Mouse (Mus musculus): ENCODE measurements around the gene Ifi203. TPM values are rescaled to one million over a fixed set of nuclear protein-coding genes. Genes with fewer than 3 reads are reported as not detected.
"Not testable (repeated sequence)": the region's sequence is repeated elsewhere in the genome, so short reads cannot be mapped to it uniquely, and the experiment has no call there.

Ifi203 gene
- polyA plus RNA-seq, 1 experiment: 7.7 TPM

DNA sequence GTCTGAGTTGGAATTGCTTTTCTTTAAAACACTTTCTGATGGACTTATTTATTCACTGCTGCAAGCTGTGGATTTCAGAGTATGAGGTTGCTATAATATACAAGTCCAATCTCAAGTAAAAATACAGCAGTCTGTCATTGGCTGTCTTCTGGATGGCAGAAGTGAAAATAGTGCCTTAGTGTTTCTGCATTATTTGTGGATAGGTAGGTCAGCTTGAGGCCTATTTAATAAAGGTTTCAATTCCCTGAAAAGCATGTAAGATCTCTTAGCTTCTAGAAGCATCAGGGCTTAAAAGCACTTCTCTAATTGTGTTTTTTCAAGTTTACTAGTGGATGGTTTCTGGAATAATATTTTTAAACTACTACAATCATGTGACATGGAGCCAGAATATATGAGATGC is 52.7 kb downstream of the Ifi203 start:
- not testable (repeated sequence) for DNase-seq (ENCODE audit: low read depth)

DNA sequence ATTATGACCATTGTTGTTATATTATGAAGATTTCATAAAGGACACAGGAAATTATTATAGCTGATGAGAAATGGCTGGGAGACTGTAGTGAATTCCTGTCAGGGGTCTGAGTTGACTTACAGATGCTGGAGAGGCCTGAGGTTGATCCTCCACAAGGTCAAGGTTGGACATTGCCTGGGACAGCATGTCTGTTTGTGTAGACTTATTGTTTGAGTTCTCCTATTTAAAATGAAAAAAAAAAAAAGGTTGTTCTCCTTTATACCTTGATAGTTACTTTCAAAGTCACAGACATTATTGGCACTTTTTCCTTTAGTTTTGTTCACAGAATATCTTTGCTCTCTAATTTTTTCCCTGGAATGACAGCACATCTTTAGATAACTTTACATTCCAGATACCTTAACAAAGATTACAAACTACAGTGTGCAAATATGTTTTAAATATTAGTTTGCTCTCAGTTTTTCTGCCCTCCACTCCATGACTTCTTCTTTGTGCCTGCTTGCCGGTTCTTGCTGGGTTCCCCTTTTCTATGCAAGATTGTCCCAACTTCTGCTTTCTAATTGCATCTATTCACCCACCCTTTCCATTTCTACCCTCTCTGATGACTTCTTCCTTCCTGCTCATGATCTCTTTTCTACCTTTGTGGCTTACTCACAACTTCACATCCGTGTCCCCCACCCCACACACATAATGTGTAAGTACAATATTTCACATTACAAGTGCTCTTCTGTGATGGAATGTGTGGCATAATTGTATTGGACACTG is 55.3 kb downstream of the Ifi203 start:
- not testable (repeated sequence) for DNase-seq (ENCODE audit: low read depth)

DNA sequence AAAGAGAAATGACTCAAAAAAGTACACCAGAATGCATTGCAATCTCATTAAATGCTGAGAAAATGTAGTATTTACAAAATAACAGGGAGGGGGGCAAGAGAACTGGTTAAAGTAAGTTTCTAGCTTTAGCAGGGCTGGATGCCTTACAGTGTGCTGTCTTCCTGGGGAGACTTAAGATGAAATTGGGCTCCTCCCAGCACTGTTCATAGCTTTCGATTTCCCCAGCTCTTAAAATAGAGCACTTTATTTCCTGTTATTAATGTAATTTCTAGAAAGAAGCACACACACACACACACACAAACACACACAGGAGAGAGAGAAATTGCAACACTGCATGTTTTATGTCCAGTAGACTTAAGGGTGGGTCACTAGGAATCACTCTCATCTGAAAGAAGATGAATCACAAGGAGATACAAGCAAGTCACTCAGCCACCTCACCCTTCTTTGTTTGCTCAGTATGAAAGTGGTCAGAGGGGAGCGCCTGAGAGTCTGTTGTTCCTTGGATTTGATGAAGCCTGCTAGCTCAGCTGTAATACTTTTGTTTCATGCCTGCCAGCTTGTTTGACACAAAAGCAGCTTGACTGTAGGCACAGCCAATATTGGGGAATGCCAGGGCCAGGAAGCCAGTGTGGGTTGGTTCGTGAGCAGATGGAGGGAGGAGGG is 62.3 kb downstream of the Ifi203 start:
- DNase-seq (ENCODE audit: low read depth): not testable (repeated sequence)

DNA sequence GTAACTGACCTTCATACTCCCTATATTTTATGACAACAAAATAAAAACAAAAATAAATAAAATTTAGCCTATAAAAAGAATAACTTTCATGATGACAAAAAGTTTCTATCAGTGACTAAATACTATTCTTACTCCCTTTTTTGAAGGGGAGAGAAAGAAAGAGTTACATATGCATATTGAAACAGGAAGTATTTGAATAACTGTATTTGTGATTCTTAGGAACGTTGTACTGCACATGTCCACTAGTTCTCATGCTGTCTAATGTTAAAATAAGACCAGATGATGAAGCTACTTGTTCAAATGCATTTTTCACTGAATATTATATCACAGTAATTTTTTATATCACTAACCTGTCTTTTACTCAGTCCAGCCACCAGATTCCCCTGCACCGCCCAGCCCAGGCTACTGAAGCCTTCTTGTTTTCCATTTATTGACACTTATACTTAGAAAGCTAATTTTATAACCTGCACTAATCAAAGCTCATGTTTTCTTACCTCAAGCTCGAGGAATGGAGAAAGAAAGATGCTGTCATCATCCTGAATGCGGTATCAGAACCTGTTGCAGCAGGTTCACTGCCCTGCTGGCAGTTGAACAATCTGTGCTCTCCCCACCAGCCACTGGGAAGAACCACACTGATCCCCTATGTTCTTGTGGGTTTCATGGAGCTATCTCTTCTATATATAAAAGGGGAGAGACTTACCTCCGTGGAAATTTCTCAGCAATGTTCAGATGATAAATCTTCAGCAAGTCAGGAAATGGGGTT is 63.1 kb downstream of the Ifi203 start:
- not testable (repeated sequence) for DNase-seq (ENCODE audit: low read depth)

DNA sequence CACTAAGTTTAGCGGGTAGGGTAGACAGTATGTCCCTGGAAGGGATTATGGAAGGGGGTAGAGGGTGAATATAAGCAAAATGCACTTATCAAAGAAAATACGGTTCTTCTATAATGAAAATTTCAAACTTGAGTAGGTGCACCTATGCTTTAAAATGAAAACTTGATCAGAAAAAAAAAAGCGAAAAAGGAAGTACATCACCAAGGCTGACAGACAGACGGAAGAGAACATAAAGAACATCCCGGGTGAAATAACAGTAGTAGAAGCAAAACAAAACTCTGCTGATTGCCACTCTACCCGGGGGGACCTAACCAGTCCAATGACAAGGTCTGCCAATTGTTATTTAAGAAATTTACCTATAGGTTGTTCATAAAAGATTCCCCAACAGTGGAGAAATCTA is 64.2 kb downstream of the Ifi203 start:
- not testable (repeated sequence) for DNase-seq (ENCODE audit: low read depth)

DNA sequence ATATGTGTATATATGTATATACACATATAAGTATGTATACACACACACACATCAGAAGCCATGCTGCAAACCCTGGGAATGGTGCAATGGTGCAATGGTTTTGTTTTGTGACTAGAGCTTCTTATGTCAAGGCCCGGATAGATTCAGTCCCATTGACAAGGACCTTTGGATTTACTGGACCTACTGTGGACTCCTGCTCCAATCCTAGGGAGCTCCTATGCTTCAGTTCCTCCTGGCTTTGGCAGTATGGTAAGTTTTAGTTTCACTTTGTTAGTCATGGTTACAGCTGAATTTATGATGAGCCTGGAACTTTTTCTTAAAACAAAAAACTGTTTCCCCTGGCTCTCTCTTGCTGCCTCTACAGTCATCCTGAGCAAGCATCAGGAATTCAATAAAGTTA is 65.3 kb downstream of the Ifi203 start:
- not testable (repeated sequence) for DNase-seq (ENCODE audit: low read depth)

Other genes with a start within 250 kb of the Ifi203 start
- 11.6 and 12.2 TPM in 2 replicates for gene Ifi207, start 200.9 kb downstream of the Ifi203 start, polyA plus RNA-seq (2012; rRNA removed)
- 1.9 and 2.1 TPM in 2 replicates for gene Ifi204, start 175.7 kb downstream of the Ifi203 start, polyA plus RNA-seq (2012; rRNA removed)
- gene Ifi211, start 29.6 kb downstream of the Ifi203 start, polyA plus RNA-seq (2012; rRNA removed): 0.84 and 1.5 TPM in 2 replicates
- 2.8 and 2.9 TPM in 2 replicates for gene Mndal, start 181 bp downstream of the Ifi203 start, polyA plus RNA-seq (2012; rRNA removed)
- 0.34 TPM in 1 of 2 replicates, not detected in the other for gene Ifi202b, start 40.1 kb upstream of the Ifi203 start, polyA plus RNA-seq (2012; rRNA removed)
- gene Ifi205, start 89.1 kb upstream of the Ifi203 start, polyA plus RNA-seq (2012; rRNA removed): 2.8 and 2.9 TPM in 2 replicates
- gene Olfr433, start 98.0 kb upstream of the Ifi203 start, polyA plus RNA-seq (2012; rRNA removed): 0.08 and 0.27 TPM in 2 replicates
- 0.20 TPM in 1 of 2 replicates, not detected in the other for gene Olfr432, start 106.5 kb upstream of the Ifi203 start, polyA plus RNA-seq (2012; rRNA removed)
- gene Olfr430, start 123.9 kb upstream of the Ifi203 start, polyA plus RNA-seq (2012; rRNA removed): not detected in 2 replicates
- gene Olfr429, start 141.7 kb upstream of the Ifi203 start, polyA plus RNA-seq (2012; rRNA removed): not detected in 2 replicates
- not detected in 2 replicates for gene Olfr427, start 154.2 kb upstream of the Ifi203 start, polyA plus RNA-seq (2012; rRNA removed)
- not detected in 2 replicates for gene Olfr231, start 178.5 kb upstream of the Ifi203 start, polyA plus RNA-seq (2012; rRNA removed)
- gene Olfr424, start 188.8 kb upstream of the Ifi203 start, polyA plus RNA-seq (2012; rRNA removed): not detected in 2 replicates
- gene Olfr420, start 213.0 kb upstream of the Ifi203 start, polyA plus RNA-seq (2012; rRNA removed): not detected in 2 replicates
- gene Spta1, start 230.1 kb upstream of the Ifi203 start, polyA plus RNA-seq (2012; rRNA removed): 0.01 and 0.06 TPM in 2 replicates